Mouse (Mus musculus): ENCODE results near the gene Borcs5. TPM values are rescaled to one million over a fixed set of nuclear protein-coding genes. Genes with fewer than 3 reads are reported as not detected.

Borcs5 gene
- total RNA-seq, 2 experiments from 2014 or later, result 38.1 to 43.7 TPM

- no peak for DNase-seq (ENCODE audit: low spot score in 2 of 2)
Measured at GRCm38 (mm10) chr6:134753858-134754257, 114.5 kb downstream of the Borcs5 start.

DNA sequence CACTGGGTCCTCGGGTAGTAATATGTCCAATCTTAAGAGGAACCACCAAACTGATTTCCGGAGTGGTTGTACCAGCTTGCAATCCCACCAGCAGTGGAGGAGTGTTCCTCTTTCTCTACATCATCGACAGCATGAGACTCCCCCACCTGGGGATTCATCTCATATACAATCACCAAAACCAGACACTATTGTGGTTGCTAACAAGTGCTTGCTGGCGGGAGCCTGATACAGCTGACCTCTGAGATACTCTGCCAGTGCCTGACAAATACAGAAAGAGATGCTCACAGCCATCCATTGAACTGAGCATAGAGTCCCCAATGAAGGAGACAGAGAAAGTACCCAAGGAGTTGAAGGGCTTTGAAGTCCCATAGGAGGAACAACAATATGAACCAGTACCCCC, 116.7 kb downstream of the Borcs5 start:
- DNase-seq (ENCODE audit: low spot score in 2 of 2), result no peak

Other genes starting within 250 kb of the Borcs5 start
- not detected for gene Bcl2l14, start 243.2 kb upstream of the Borcs5 start, total RNA-seq (2021)
- gene Lrp6, start 72.5 kb upstream of the Borcs5 start, total RNA-seq (2021), result 10 to 100 TPM; 48.8 to 52.6 TPM
- gene Mansc1, start 7.0 kb upstream of the Borcs5 start, total RNA-seq (2021), result 1 to 10 TPM; 8.2 to 8.8 TPM
- gene Dusp16, start 153.1 kb downstream of the Borcs5 start, total RNA-seq (2021), result 1 to 10 TPM; 8.8 to 9.4 TPM
- 10 to 100 TPM; 47.3 to 48.1 TPM for gene Crebl2, start 190.6 kb downstream of the Borcs5 start, total RNA-seq (2021)

Data from layer of hippocampus, adult 18-20 months (tissue).